Mouse (Mus musculus): ENCODE measurements around the gene Ift20. TPM values are rescaled to one million over a fixed set of nuclear protein-coding genes. Genes with fewer than 3 reads are reported as not detected.

Ift20 gene
- 146 TPM for polyA plus RNA-seq (2014; fragmentation: Illumina TruSeq; extraction: RNeasy Lipid Tissue Mini Kit (QIAGEN cat#74804); ENCODE audit: insufficient read depth, low read depth, low replicate concordance)

GRCm38 (mm10) chr11:78536080-78536689 lies at the start of gene Ift20, which contains the start of gene Tnfaip1:
Ift20 (plus strand) TSS chr11:78536361.
Tnfaip1 (minus strand) TSS chr11:78536332.

GRCm38 (mm10) chr11:78497544-78498522 lies 38.3 kb upstream of the Ift20 start, which contains the start of gene Sarm1:
Sarm1 (minus strand) TSS chr11:78497754.

GRCm38 (mm10) chr11:78499004-78499403 lies 37.2 kb upstream of the Ift20 start, which contains the start of gene Vtn:
Vtn (plus strand) TSS chr11:78499091.

GRCm38 (mm10) chr11:78502909-78503650 lies 33.1 kb upstream of the Ift20 start, which contains the start of gene Sebox:
Sebox (plus strand) TSS chr11:78503447.

GRCm38 (mm10) chr11:78512025-78512957 lies 23.9 kb upstream of the Ift20 start, which contains the start of the genes Tmem199 and Poldip2:
Tmem199 (minus strand) TSS chr11:78512172.
Poldip2 (plus strand) TSS chr11:78512193.

GRCm38 (mm10) chr11:78550168-78551058 lies 14.3 kb downstream of the Ift20 start, which contains the start of gene Tmem97:
Tmem97 (minus strand) TSS chr11:78550777.

Other genes with a start within 250 kb of the Ift20 start
- not detected for gene BC030499, start 245.5 kb upstream of the Ift20 start, polyA plus RNA-seq (2014; fragmentation: Illumina TruSeq; extraction: RNeasy Lipid Tissue Mini Kit (QIAGEN cat#74804); ENCODE audit: insufficient read depth, low read depth, low replicate concordance)
- 0.42 TPM for gene Spag5, start 234.8 kb upstream of the Ift20 start, polyA plus RNA-seq (2014; fragmentation: Illumina TruSeq; extraction: RNeasy Lipid Tissue Mini Kit (QIAGEN cat#74804); ENCODE audit: insufficient read depth, low read depth, low replicate concordance)
- 6.4 TPM for gene Aldoc, start 213.4 kb upstream of the Ift20 start, polyA plus RNA-seq (2014; fragmentation: Illumina TruSeq; extraction: RNeasy Lipid Tissue Mini Kit (QIAGEN cat#74804); ENCODE audit: insufficient read depth, low read depth, low replicate concordance)
- 24.9 TPM for gene Pigs, start 207.9 kb upstream of the Ift20 start, polyA plus RNA-seq (2014; fragmentation: Illumina TruSeq; extraction: RNeasy Lipid Tissue Mini Kit (QIAGEN cat#74804); ENCODE audit: insufficient read depth, low read depth, low replicate concordance)
- gene Unc119, start 192.9 kb upstream of the Ift20 start, polyA plus RNA-seq (2014; fragmentation: Illumina TruSeq; extraction: RNeasy Lipid Tissue Mini Kit (QIAGEN cat#74804); ENCODE audit: insufficient read depth, low read depth, low replicate concordance) = 40.3 TPM
- not detected for gene Foxn1, start 149.8 kb upstream of the Ift20 start, polyA plus RNA-seq (2014; fragmentation: Illumina TruSeq; extraction: RNeasy Lipid Tissue Mini Kit (QIAGEN cat#74804); ENCODE audit: insufficient read depth, low read depth, low replicate concordance)
- gene Slc13a2, start 114.1 kb upstream of the Ift20 start, polyA plus RNA-seq (2014; fragmentation: Illumina TruSeq; extraction: RNeasy Lipid Tissue Mini Kit (QIAGEN cat#74804); ENCODE audit: insufficient read depth, low read depth, low replicate concordance) = 0.40 TPM
- 4.6 TPM for gene Slc46a1, start 70.7 kb upstream of the Ift20 start, polyA plus RNA-seq (2014; fragmentation: Illumina TruSeq; extraction: RNeasy Lipid Tissue Mini Kit (QIAGEN cat#74804); ENCODE audit: insufficient read depth, low read depth, low replicate concordance)
- 0.06 TPM for gene Sarm1, start 38.6 kb upstream of the Ift20 start, polyA plus RNA-seq (2014; fragmentation: Illumina TruSeq; extraction: RNeasy Lipid Tissue Mini Kit (QIAGEN cat#74804); ENCODE audit: insufficient read depth, low read depth, low replicate concordance)
- gene Vtn, start 37.3 kb upstream of the Ift20 start, polyA plus RNA-seq (2014; fragmentation: Illumina TruSeq; extraction: RNeasy Lipid Tissue Mini Kit (QIAGEN cat#74804); ENCODE audit: insufficient read depth, low read depth, low replicate concordance) = 18.2 TPM
- gene Sebox, start 32.9 kb upstream of the Ift20 start, polyA plus RNA-seq (2014; fragmentation: Illumina TruSeq; extraction: RNeasy Lipid Tissue Mini Kit (QIAGEN cat#74804); ENCODE audit: insufficient read depth, low read depth, low replicate concordance) = not detected
- gene Tmem199, start 24.2 kb upstream of the Ift20 start, polyA plus RNA-seq (2014; fragmentation: Illumina TruSeq; extraction: RNeasy Lipid Tissue Mini Kit (QIAGEN cat#74804); ENCODE audit: insufficient read depth, low read depth, low replicate concordance) = 20.9 TPM
- gene Poldip2, start 24.2 kb upstream of the Ift20 start, polyA plus RNA-seq (2014; fragmentation: Illumina TruSeq; extraction: RNeasy Lipid Tissue Mini Kit (QIAGEN cat#74804); ENCODE audit: insufficient read depth, low read depth, low replicate concordance) = 45.2 TPM
- 46.8 TPM for gene Tnfaip1, start within 50 bp of the Ift20 start, polyA plus RNA-seq (2014; fragmentation: Illumina TruSeq; extraction: RNeasy Lipid Tissue Mini Kit (QIAGEN cat#74804); ENCODE audit: insufficient read depth, low read depth, low replicate concordance)
- 33.8 TPM for gene Tmem97, start 14.4 kb downstream of the Ift20 start, polyA plus RNA-seq (2014; fragmentation: Illumina TruSeq; extraction: RNeasy Lipid Tissue Mini Kit (QIAGEN cat#74804); ENCODE audit: insufficient read depth, low read depth, low replicate concordance)
- 12.5 TPM for gene Nlk, start 161.0 kb downstream of the Ift20 start, polyA plus RNA-seq (2014; fragmentation: Illumina TruSeq; extraction: RNeasy Lipid Tissue Mini Kit (QIAGEN cat#74804); ENCODE audit: insufficient read depth, low read depth, low replicate concordance)
- 21.5 TPM for gene Ccnq, start 215.4 kb downstream of the Ift20 start, polyA plus RNA-seq (2014; fragmentation: Illumina TruSeq; extraction: RNeasy Lipid Tissue Mini Kit (QIAGEN cat#74804); ENCODE audit: insufficient read depth, low read depth, low replicate concordance)

All from lung, adult 10 weeks (tissue).